Mouse (Mus musculus) brain, embryonic 14.5 days (tissue): ENCODE data around the gene Taf9b.

Source experiments
- CTCF ChIP-seq: fragments of 200-500 bp; IDR thresholded peaks from 2 replicates; pipeline ENCODE4 v1.5.1; 2012; ENCODE audit warnings: inconsistent platforms, mild to moderate bottlenecking, moderate library complexity, borderline replicate concordance; ENCODE audit not compliant: insufficient read depth, insufficient read length; ENCODE audit errors: extremely low read depth
- POLR2A ChIP-seq: fragments of 200-500 bp; IDR thresholded peaks from 2 replicates; pipeline ENCODE4 v1.6.1; 2012; ENCODE audit warnings: mild to moderate bottlenecking, inconsistent platforms, borderline replicate concordance; ENCODE audit not compliant: poor library complexity, insufficient read depth, insufficient read length, severe bottlenecking; ENCODE audit errors: extremely low read depth

DNA sequence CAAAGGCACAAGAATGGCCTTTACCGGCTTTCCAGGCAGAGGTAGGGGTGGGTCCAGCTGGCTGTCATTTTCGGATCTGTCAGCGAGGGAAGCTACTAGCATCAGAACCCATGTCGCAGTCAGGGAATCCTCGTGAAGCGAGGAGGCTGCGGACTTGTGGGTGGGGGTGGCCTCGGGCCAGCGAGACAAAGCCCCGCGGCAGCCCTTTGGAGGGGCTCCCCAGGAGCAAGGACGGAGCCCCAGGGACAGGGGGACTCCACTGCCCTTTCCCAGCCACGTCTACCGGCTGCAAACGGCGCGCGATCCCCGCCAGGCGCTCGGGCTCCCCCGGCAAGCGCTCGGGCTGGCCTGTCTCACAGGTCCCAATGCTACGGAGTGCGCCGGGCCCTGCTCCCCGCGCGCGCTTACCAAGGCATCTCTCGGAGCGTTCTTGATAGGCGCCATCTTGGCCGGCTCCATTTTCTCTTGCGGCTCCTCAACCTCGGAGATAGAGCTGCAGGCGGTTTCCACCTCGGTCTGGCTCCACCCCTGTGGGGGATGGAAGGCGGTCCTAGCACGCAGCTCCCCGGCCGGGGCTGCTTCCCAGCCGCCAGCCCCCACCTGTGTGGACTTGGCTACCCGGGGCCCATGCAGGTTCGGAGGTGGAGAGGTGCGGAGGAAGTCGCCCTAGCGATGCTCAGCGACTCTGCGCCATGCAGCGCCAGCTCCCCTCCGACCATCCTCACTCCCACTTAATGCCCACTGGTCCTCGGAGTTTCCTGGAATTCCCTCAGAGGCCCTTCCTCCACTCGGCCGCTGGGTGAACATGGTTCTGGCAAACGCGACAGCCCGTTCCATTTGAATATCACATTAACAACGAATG, 1.6 kb downstream of the Taf9b start:
- no peak for TF ChIP-seq CTCF
- TF ChIP-seq POLR2A, result no peak
